Mouse (Mus musculus) small intestine, adult 2 months (tissue): ENCODE measurements around the gene Grk1.

Experiments used
- CTCF ChIP-seq: fragments of 200-500 bp; IDR thresholded peaks from 2 replicates; pipeline ENCODE4 v1.5.1; 2012; ENCODE audit warnings: low read depth, mild to moderate bottlenecking, control low read depth, inconsistent platforms, low read length, moderate library complexity, mixed read lengths; ENCODE audit not compliant: insufficient replicate concordance, insufficient read length; ENCODE audit errors: extremely low read depth
- POLR2A ChIP-seq: fragments of 200-500 bp; IDR thresholded peaks from 2 replicates; pipeline ENCODE4 v1.6.1; 2012; ENCODE audit warnings: low read depth, mild to moderate bottlenecking, control low read depth, inconsistent platforms, low read length, moderate library complexity

- TF ChIP-seq CTCF (no peak), POLR2A (no peak)
These were observed 43.3 kb downstream of the Grk1 start for GRCm38 (mm10) chr8:13448145-13448544.
